Mouse (Mus musculus) testis, adult 2 months (tissue): ENCODE measurements around the gene Mtmr3. TPM values are rescaled to one million over a fixed set of nuclear protein-coding genes. Genes with fewer than 3 reads are reported as not detected.

ENCODE experiments used
- H3K27ac ChIP-seq: fragments of 200-500 bp; 2 replicates; pipeline ENCODE4 v1.5.1; 2012; ENCODE audit warnings: low read depth, low read length; ENCODE audit not compliant: control insufficient read depth, insufficient read depth
- H3K27me3 ChIP-seq: fragments of 200-500 bp; 2 replicates; pipeline ENCODE4 v1.6.1; 2012; ENCODE audit warnings: mild to moderate bottlenecking, low read length, moderate library complexity; ENCODE audit not compliant: control insufficient read depth, insufficient read depth
- H3K36me3 ChIP-seq: fragments of 200-500 bp; 2 replicates; pipeline ENCODE4 v1.6.1; 2012; ENCODE audit warnings: mild to moderate bottlenecking, low read length; ENCODE audit not compliant: control insufficient read depth, insufficient read depth
- H3K4me1 ChIP-seq: fragments of 200-500 bp; 2 replicates; pipeline ENCODE4 v1.6.1; 2012; ENCODE audit warnings: low read length; ENCODE audit not compliant: control insufficient read depth, insufficient read depth
- H3K4me3 ChIP-seq: fragments of 200-500 bp; 2 replicates; pipeline ENCODE4 v1.5.1; 2012; ENCODE audit warnings: low read depth, mild to moderate bottlenecking, low read length, moderate library complexity, mixed read lengths; ENCODE audit not compliant: control insufficient read depth
- CTCF ChIP-seq: fragments of 200-500 bp; IDR thresholded peaks from 2 replicates; pipeline ENCODE4 v1.5.1; 2012; ENCODE audit warnings: low read depth, mild to moderate bottlenecking, inconsistent platforms, low read length, moderate library complexity; ENCODE audit not compliant: control insufficient read depth, insufficient read depth, insufficient replicate concordance
- POLR2A ChIP-seq: fragments of 200-500 bp; IDR thresholded peaks from 2 replicates; pipeline ENCODE4 v1.6.1; 2012; ENCODE audit warnings: low read depth, mild to moderate bottlenecking, inconsistent platforms, low read length, moderate library complexity; ENCODE audit not compliant: control insufficient read depth
- polyA plus RNA-seq: library from polyadenylated mRNA; depleted of rRNA; stranded (reverse); fragments of >200 nt; gene quantifications from 2 replicates; pipeline ENCODE4 v1.2.3, GENCODE M21; 2012; rRNA removed

The Mtmr3 gene
- 21.7 and 23.4 TPM in 2 replicates for polyA plus RNA-seq

DNA sequence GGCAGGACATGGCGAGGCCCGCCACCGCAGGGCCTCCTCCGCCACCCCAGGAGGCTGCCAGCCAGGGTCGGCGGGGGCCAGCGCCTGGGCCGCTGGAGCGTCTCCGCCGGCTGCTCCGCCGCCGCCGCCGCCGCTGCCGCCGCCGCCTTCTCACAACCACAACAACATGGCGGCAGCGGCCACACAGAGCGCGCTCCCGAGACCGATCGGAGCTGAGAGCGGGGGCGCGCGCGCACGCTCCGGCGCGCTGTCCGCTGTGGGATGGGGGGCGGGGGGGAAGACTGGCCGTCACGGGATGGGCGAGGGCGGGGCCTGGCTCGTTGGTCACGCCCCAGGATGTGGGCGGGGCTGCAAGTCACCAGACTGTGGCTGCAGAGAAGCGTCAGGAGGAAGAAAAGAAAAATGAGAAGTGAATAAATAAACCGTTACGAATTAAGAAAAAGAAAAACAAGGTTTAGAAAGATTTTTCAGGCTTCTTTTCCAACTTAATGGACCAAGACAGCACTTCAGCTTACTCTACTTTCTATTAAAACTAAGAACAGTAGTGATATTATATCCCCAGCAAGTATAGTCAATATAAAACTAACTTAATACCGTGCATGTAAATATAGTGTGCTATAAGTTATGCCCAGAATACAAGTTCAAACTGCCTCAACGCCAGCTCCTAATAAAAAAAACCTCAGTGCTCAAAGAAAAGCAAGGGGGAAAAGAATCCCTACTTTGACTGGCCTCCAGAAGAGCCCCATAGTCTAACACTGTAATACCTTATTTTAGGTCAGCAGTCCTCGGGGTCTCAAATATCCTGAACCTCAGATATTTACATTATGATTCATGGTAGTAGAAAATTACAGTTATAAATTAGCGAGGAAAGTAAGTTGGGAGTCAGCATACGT lies at the start of gene Mtmr3:
Gene Mtmr3 (minus strand): TSS at position 256 of the 893 bp plus-strand sequence.
- Histone ChIP-seq H3K27ac (peak within 1 kb of the TSS; percentile 87), H3K36me3 (no peaks in the 10 kb centered on the region), H3K4me3 (peak within 1 kb of the TSS; percentile 99), H3K27me3 (no peaks in the 10 kb centered on the region), H3K4me1 (peaks cover 3% of the 10 kb centered on the region; the same call in 1 of the 2 replicates)
- TF ChIP-seq POLR2A, result peak; percentile 80
- TF ChIP-seq CTCF, result no peak

DNA sequence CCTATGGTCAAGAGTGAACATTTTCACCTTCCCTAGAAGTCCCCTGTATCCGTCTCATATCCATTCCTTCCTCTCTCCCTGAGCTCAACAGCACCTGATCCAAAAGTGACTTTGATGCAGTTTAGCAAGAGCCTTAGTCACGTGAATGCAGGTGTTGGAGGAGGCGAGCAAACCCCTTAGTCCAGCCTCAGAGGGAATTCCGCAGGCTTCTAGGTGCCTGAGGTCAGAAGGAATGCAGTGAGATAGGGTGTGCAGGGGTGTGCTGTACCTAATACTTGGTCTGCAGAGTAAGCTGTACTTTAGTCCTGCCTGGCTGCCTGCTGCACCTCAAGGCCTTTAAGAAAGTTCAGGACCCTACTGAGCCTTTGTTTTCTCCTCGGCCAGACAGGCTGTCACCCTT lies 49.1 kb upstream of the Mtmr3 start:
- Histone ChIP-seq H3K4me1 (peaks cover 2% of the 10 kb centered on the region; the same call in 1 of the 2 replicates), H3K4me3 (no peak overlapping the region), H3K27me3 (no peaks in the 10 kb centered on the region), H3K27ac (no peak overlapping the region), H3K36me3 (peaks cover 2% of the 10 kb centered on the region; the same call in 1 of the 2 replicates)
- TF ChIP-seq CTCF (no peak), POLR2A (no peak)

DNA sequence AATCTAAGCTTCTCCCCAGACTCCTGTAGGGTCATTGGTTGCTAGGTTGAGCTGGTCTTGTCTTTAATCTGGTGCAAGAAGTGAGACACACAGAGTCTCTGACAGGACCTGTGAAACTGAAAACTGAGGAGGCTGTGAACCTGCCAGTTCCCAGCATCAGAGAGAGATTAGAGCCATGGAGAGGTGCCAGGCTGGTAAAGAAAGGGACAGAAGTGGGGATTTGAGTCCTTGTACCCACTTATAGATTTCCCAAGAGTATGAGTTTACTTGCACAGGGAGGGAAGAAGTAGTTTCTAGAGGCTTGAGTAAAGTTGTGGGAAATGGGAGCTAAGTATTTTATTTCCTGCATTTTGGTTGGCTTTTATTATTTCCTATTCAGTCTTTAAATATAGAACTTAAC lies 46.5 kb upstream of the Mtmr3 start:
- TF ChIP-seq POLR2A (no peak), CTCF (no peak)
- Histone ChIP-seq H3K27me3 (no peaks in the 10 kb centered on the region), H3K4me1 (peaks cover 5% of the 10 kb centered on the region), H3K27ac (no peak overlapping the region), H3K36me3 (no peaks in the 10 kb centered on the region; the same call in 1 of the 2 replicates), H3K4me3 (no peak overlapping the region)

DNA sequence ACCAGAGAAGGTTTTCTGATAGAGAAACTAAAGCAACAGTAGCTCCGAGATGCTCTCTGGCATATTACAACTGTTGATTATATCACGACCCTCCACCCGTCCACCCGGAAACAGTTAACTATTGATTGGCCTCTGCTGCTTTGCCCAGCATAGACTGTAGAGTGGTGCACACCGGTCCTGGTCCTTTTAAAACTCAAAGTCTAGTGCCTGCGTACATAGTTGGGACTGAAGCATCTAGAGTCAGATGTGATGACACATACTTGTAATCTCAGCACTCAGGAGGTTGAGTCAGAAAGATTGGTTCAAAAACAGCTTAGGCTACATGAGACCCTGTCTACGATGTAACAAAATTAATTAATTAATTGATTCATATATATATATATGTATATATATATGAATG lies 43.6 kb upstream of the Mtmr3 start:
- no peak for TF ChIP-seq CTCF
- TF ChIP-seq POLR2A, result no peak
- Histone ChIP-seq H3K4me1 (peaks cover 5% of the 10 kb centered on the region), H3K36me3 (no peaks in the 10 kb centered on the region; the same call in 1 of the 2 replicates), H3K4me3 (peak overlapping the region; percentile 92), H3K27me3 (no peaks in the 10 kb centered on the region), H3K27ac (peak overlapping the region; percentile 82)

GRCm38 (mm10) chr11:4637534-4638234 lies 43.0 kb upstream of the Mtmr3 start, which contains the start of gene Ascc2:
Gene Ascc2 (plus strand): TSS chr11:4637747.
- Histone ChIP-seq H3K4me1 (peaks cover 5% of the 10 kb centered on the region), H3K36me3 (no peaks in the 10 kb centered on the region; the same call in 1 of the 2 replicates), H3K4me3 (peak within 1 kb of the TSS; percentile 92), H3K27me3 (no peaks in the 10 kb centered on the region), H3K27ac (peak within 1 kb of the TSS; percentile 82)
- TF ChIP-seq CTCF (no peak), POLR2A (peak; percentile 73)

- peaks cover 5% of the 10 kb centered on the region for H3K4me1 ChIP-seq
- H3K27me3 ChIP-seq, result no peaks in the 10 kb centered on the region
- H3K4me3 ChIP-seq, result peak overlapping the region; percentile 92; the same call in 1 of the 2 replicates
- H3K36me3 ChIP-seq, result no peaks in the 10 kb centered on the region
- no peak for TF ChIP-seq POLR2A
- no peak for TF ChIP-seq CTCF
- H3K27ac ChIP-seq, result peak overlapping the region; percentile 82
These were observed 42.2 kb upstream of the Mtmr3 start for GRCm38 (mm10) chr11:4636782-4637342.

DNA sequence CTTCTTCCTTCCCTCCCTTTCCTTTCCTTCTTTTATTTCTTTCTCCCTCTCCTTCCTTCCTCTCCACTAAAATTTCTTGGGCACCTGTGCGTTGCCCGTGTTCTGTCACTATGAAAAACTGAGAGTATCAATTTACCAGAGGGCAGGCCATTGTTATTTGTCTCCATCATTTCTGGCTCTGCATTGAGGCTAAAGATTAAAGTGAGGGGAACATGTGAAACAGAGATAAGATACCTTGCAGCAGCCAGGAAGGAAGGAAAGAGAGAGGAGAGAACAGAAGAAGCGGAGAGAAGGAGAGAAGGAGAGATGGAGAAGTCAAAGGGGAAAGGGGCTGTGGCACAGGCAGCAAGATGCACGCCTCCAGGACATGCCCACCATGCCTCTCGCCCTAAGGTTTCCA lies 39.7 kb upstream of the Mtmr3 start:
- TF ChIP-seq CTCF (no peak), POLR2A (no peak)
- H3K27ac ChIP-seq, result no peak overlapping the region
- no peak overlapping the region for H3K4me3 ChIP-seq
- no peaks in the 10 kb centered on the region for H3K36me3 ChIP-seq
- H3K27me3 ChIP-seq, result no peaks in the 10 kb centered on the region
- H3K4me1 ChIP-seq, result peaks cover 5% of the 10 kb centered on the region
